Mouse (Mus musculus) R1 (cell line): ENCODE measurements around the gene Ptprk.

Experiments
- DNase-seq: peaks from one replicate; pipeline ENCODE4 v3.0.0-alpha.2; 2018; ENCODE audit warnings: low read depth, low spot score

Gene Ptprk

GRCm38 (mm10) chr10:28112826-28113589, 38.4 kb downstream of the Ptprk start:
- no peak for DNase-seq

GRCm38 (mm10) chr10:28113879-28114278, 39.3 kb downstream of the Ptprk start:
- DNase-seq: no peak

- DNase-seq: no peak
Measured at GRCm38 (mm10) chr10:28116982-28117381, 42.4 kb downstream of the Ptprk start.

- DNase-seq: no peak
Measured at GRCm38 (mm10) chr10:28118783-28119365, 44.3 kb downstream of the Ptprk start.

GRCm38 (mm10) chr10:28123881-28124280, 49.3 kb downstream of the Ptprk start:
- DNase-seq: no peak

GRCm38 (mm10) chr10:28128011-28128410, 53.4 kb downstream of the Ptprk start:
- DNase-seq: no peak

GRCm38 (mm10) chr10:28128450-28128849, 53.8 kb downstream of the Ptprk start:
- DNase-seq: no peak

GRCm38 (mm10) chr10:28130422-28130821, 55.8 kb downstream of the Ptprk start:
- DNase-seq: no peak

- DNase-seq: no peak
Measured at GRCm38 (mm10) chr10:28133770-28134169, 59.1 kb downstream of the Ptprk start.

GRCm38 (mm10) chr10:28138399-28138798, 63.8 kb downstream of the Ptprk start:
- no peak for DNase-seq

GRCm38 (mm10) chr10:28144459-28144858, 69.8 kb downstream of the Ptprk start:
- DNase-seq: no peak

GRCm38 (mm10) chr10:28145326-28145725, 70.7 kb downstream of the Ptprk start:
- DNase-seq: no peak

- no peak for DNase-seq
Measured at GRCm38 (mm10) chr10:28155688-28156685, 81.4 kb downstream of the Ptprk start.

- no peak for DNase-seq
Measured at GRCm38 (mm10) chr10:28159716-28160115, 85.1 kb downstream of the Ptprk start.

GRCm38 (mm10) chr10:28161306-28161705, 86.7 kb downstream of the Ptprk start:
- no peak for DNase-seq

- DNase-seq: no peak
Measured at GRCm38 (mm10) chr10:28164250-28164649, 89.6 kb downstream of the Ptprk start.

- DNase-seq: no peak
Measured at GRCm38 (mm10) chr10:28164746-28165145, 90.1 kb downstream of the Ptprk start.

- DNase-seq: no peak
Measured at GRCm38 (mm10) chr10:28166610-28167009, 92.0 kb downstream of the Ptprk start.

- no peak for DNase-seq
Measured at GRCm38 (mm10) chr10:28167097-28167496, 92.5 kb downstream of the Ptprk start.

- DNase-seq: no peak
Measured at GRCm38 (mm10) chr10:28171196-28171595, 96.6 kb downstream of the Ptprk start.

- peak; percentile 49 for DNase-seq
Measured at GRCm38 (mm10) chr10:28178876-28179275, 104.3 kb downstream of the Ptprk start.

- DNase-seq: no peak
Measured at GRCm38 (mm10) chr10:28182081-28182480, 107.5 kb downstream of the Ptprk start.
